Mouse (Mus musculus): ENCODE measurements around the gene Sfxn5.

The Sfxn5 gene

DNA sequence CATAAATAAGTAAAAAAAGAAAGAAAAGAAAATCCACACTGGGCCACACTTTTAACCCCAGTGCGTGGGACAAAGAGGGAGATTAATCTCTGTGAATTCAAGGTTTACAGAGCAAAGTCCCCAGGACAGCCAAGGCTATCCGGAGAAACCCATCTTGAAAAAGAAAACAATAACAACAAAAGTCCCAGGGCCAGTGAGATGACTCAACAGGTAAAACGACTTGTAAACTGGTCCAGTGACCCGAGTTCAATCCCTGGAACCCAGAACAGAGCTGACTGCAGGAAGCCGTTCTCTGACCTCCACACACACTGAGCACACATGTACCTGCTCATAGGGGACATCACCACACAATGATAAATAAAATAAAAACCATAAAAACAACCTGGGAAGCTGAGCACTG is 31.2 kb upstream of the Sfxn5 start:
- no peak for DNase-seq (ENCODE audit: low read depth in 2 of 2, low spot score in 2 of 2)

- DNase-seq (ENCODE audit: low read depth in 2 of 2, low spot score in 2 of 2): no peak
Observed at GRCm38 (mm10) chr6:85363906-85364260, 30.7 kb upstream of the Sfxn5 start.

DNA sequence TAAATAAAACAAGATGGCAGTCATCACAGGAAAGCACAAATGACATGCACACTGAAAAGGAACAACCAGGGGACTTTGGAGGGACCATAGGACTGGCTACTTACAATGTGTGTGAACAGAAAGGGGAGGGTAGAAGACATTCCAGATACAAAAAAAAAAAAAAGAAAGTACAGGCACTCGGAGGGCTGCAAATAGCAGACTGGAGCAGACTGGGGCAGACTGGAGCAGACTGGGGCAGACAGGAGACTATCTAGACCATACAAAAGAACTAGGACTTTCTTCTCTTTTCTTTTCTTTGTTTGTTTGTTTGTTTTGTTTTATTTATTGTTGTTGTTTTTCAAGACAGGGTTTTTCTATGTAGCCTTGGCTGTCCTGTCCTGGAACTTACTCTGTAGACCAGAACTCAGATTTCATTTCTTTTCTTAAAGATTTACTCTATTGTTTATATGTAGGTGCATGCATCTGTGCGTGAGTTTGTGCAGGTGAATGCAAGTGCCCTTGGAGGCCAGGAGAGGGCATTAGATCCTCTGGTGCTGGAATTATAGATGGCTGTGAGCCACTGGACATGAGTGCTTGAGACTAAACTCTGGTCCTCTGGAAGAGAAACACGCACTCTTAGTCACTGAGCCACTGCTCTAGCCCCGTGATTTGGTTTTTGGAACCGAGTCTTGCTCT is 30.1 kb upstream of the Sfxn5 start:
- DNase-seq (ENCODE audit: low read depth in 2 of 2, low spot score in 2 of 2): no peak

GRCm38 (mm10) chr6:85362610-85363009 is 29.4 kb upstream of the Sfxn5 start:
- DNase-seq (ENCODE audit: low read depth in 2 of 2, low spot score in 2 of 2): no peak

DNA sequence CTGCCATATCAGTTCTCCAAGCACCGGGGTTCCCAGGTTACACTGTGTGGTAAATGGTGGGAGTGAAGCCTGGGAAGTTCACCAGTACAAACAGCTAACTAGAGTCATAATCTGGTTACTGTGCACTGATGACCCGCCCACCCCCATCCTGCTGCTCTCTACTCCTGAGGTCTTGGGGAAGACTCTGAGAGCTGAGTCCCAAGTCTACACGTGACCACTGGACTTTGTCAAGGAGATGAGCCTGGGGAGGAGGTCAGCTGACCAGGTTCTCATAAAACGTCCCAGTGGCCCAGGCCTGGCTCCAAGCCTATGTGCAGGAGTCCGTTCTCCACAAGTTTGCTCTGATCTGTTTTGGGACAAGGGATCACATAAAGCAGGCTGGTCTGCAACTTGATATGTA is 27.1 kb upstream of the Sfxn5 start:
- no peak for DNase-seq (ENCODE audit: low read depth in 2 of 2, low spot score in 2 of 2)

- no peak for DNase-seq (ENCODE audit: low read depth in 2 of 2, low spot score in 2 of 2)
Observed at GRCm38 (mm10) chr6:85358877-85359276, 25.7 kb upstream of the Sfxn5 start.

GRCm38 (mm10) chr6:85356682-85357465 is 23.7 kb upstream of the Sfxn5 start:
- DNase-seq (ENCODE audit: low read depth in 2 of 2, low spot score in 2 of 2): no peak

DNA sequence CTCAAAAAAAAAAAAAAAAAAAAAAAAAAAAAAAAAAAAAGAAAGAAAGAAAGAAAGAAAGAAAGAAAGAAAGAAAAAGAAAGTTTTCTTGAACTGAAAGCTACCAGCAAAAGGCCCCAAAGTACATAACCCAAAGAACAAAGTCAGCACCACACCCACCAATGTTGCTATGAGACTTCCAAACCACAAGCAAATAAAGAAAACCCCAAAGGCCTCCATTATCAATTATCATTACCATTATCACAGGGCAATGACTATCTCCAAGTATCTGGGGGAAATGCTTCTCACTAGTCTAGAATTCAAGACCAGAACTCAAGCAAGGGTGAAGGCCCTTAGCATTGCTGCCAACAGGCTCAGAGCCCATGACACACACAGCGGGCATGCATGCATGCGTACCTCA is 22.5 kb upstream of the Sfxn5 start:
- no peak for DNase-seq (ENCODE audit: low read depth in 2 of 2, low spot score in 2 of 2)

- DNase-seq (ENCODE audit: low read depth in 2 of 2, low spot score in 2 of 2): no peak
Observed at GRCm38 (mm10) chr6:85354709-85355108, 21.5 kb upstream of the Sfxn5 start.

GRCm38 (mm10) chr6:85353706-85354105 is 20.5 kb upstream of the Sfxn5 start:
- DNase-seq (ENCODE audit: low read depth in 2 of 2, low spot score in 2 of 2): no peak

- DNase-seq (ENCODE audit: low read depth in 2 of 2, low spot score in 2 of 2): no peak
Observed at GRCm38 (mm10) chr6:85350157-85350556, 16.9 kb upstream of the Sfxn5 start.

GRCm38 (mm10) chr6:85349246-85349645 is 16.0 kb upstream of the Sfxn5 start:
- DNase-seq (ENCODE audit: low read depth in 2 of 2, low spot score in 2 of 2): no peak

DNA sequence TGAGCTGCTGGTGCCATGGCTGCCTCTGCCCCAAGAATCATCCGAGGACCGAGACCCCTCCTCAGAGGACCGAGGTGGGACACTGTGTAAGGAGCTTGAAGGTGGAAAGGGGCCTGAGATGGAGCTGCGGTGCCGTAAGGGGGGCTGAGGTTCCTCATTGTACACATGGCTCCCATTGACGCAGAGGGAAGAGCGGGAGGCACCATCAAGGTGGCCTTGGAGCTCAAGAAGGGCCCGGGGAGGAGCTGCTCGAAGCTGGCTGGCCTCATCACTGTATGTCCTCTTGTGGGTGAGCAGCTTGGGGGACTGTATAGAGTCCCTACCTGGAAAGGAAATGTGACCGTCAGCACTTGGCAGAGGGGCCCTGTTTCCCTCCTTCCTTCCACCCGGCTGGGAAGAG is 14.9 kb upstream of the Sfxn5 start:
- DNase-seq (ENCODE audit: low read depth in 2 of 2, low spot score in 2 of 2): no peak

DNA sequence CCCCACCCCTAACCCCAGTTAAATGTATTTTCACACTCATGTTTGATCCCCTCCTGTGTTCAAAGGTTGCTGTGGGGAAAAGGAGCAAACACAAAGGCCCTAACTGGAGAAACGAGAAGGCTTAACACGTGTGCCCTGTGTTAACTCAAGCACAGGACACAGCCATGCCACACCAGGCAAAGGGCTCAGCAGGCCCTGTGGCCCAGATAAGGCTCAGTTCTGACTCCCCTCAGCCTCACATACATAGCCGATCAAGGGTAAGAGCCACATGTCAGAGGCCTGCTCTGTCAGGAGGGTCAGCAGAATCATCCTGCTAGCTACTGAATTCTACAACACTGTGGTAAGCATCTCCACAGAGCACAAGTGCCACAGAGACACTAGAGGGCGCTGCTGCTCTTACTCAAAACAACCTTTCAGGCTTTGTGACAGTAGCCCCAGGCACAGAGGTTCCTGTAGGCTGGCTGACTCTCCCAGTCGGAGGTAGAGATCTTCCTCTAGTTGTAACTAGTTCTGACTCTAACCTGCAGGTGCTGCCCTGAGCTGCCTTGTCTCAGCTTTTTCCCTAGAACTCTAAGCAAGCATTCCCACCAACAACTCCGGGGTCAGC is 12.9 kb upstream of the Sfxn5 start:
- peak; percentile 69 to 71 for DNase-seq (ENCODE audit: low read depth in 2 of 2, low spot score in 2 of 2)

DNA sequence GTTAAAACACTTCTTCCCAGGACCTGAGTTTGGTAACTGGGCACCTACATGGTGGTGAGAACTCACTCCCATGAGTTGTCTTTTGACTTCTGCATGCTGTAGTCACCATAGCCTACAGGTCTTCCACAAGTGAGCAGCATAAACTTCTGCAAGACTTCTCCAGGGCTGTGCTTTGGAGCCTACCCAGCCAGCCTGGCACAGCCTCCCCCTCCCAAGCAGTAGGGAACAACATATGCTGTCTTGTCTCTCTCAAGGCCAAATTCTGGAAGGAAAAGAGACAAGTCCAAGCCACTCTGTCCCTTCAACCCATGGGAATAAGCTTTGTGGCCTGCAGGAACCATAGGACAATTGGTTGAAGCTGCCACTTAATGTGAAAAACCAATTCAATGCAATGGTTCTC is 11.7 kb upstream of the Sfxn5 start:
- DNase-seq (ENCODE audit: low read depth in 2 of 2, low spot score in 2 of 2): no peak

- no peak for DNase-seq (ENCODE audit: low read depth in 2 of 2, low spot score in 2 of 2)
Observed at GRCm38 (mm10) chr6:85343027-85343426, 9.8 kb upstream of the Sfxn5 start.

- no peak for DNase-seq (ENCODE audit: low read depth in 2 of 2, low spot score in 2 of 2)
Observed at GRCm38 (mm10) chr6:85341814-85342501, 8.7 kb upstream of the Sfxn5 start.

GRCm38 (mm10) chr6:85340184-85340583 is 7.0 kb upstream of the Sfxn5 start:
- DNase-seq (ENCODE audit: low read depth in 2 of 2, low spot score in 2 of 2): no peak

- DNase-seq (ENCODE audit: low read depth in 2 of 2, low spot score in 2 of 2): peak; percentile 19 to 32
Observed at GRCm38 (mm10) chr6:85339273-85339901, 6.2 kb upstream of the Sfxn5 start.

DNA sequence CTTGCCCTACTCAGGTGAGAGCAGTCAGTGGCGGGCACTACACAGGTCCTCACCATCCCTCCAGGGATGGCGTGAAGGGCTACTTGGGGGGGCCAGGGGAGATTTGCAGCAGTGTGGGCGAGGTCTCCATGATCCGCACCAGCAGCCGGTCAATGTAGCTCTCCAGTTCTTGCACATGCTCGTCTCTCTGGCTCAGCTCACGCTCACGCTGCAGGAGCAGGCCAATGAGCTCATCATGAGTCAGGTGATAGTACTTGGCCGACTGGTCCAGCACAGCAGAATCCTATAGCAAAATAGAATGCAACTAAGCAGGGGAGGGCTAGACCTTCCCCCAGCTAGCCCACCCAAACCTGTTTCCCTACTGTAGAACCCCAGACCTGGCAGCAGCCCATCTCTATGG is 3.7 kb upstream of the Sfxn5 start:
- no peak for DNase-seq (ENCODE audit: low read depth in 2 of 2, low spot score in 2 of 2)

GRCm38 (mm10) chr6:85335352-85335751 is 2.1 kb upstream of the Sfxn5 start:
- no peak for DNase-seq (ENCODE audit: low read depth in 2 of 2, low spot score in 2 of 2)
